Mouse (Mus musculus): Measurements from ENCODE around the gene Madd. TPM values are rescaled to one million over a fixed set of nuclear protein-coding genes. Genes with fewer than 3 reads are reported as not detected.

The Madd gene
- total and polyA plus RNA-seq, 2 experiments from 2014 or later = 39.8 to 87.1 TPM

DNA sequence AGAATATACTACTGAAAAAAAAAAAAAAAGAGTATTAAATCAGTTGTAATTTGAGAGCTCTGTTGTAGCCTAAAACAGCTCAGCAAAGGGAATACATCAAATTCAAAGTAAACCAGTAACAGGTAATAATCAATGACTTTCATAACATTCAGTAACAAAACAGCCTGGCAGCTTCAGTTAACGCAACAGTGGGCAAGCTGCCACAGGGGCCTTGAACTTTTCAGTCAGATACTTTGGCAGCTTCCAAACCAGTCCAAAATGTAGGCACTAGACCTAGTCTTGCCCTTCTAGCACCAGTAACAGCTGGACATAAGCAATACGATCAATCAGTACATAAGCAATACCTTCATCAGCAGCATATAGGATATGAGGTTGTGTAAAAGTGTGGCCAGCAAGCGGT, 29.5 kb downstream of the Madd start:
- H3K4me1 ChIP-seq (ENCODE audit: insufficient read depth, low read length) = no peaks in the 10 kb centered on the region
- H3K27me3 ChIP-seq (ENCODE audit: insufficient read depth, low read length) = no peaks in the 10 kb centered on the region
- no peaks in the 10 kb centered on the region for H3K9me3 ChIP-seq (ENCODE audit: low read length)
- no peak overlapping the region for H3K9ac ChIP-seq (replicated peaks; ENCODE audit: low read length, poor library complexity, severe bottlenecking)
- no peak for DNase-seq (ENCODE audit: low spot score)
- H3K36me3 ChIP-seq (ENCODE audit: insufficient read depth, low read length) = peaks cover 62% of the 10 kb centered on the region
- no peak overlapping the region for H3K4me3 ChIP-seq (ENCODE audit: low read depth, low read length)
- 97% methylated on average over 3 of the region's 3 CpGs for WGBS
- no peak overlapping the region for H3K4me2 ChIP-seq (ENCODE audit: low read depth, low read length, poor library complexity, severe bottlenecking)
- no peak for TF ChIP-seq CTCF (IDR thresholded peaks at IDR 0.05)
- ATAC-seq (ENCODE audit: low FRiP score) = no peak
- H3K27ac ChIP-seq (ENCODE audit: low read depth, low read length) = no peak overlapping the region

DNA sequence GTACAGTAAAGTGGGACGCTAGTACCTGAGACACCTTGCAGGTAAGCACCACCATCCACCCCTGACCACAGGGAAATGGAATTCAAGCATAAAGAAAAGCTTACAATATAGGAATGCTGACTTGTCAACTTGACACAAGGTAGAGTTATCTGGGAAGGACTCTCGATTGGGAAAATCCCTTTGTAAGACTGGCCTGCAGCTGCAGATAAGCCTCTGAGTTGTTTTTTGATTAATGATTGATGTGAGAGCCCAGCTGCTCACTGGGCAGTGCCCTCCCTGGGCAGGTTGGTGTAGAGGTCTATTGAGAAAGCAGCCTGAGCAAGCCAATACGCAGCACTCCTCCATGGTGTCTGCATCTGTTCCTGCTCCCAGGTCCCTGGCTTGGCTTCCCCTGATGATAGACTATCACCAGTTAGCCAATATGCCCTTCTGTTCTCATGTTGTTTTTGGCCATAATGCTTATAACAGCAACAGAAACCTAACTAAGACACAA, 30.7 kb downstream of the Madd start:
- DNase-seq (ENCODE audit: low spot score) (no peak), ATAC-seq (ENCODE audit: low FRiP score) (no peak)
- Histone ChIP-seq H3K4me1 (ENCODE audit: insufficient read depth, low read length) (no peaks in the 10 kb centered on the region), H3K4me2 (ENCODE audit: low read depth, low read length, poor library complexity, severe bottlenecking) (no peak overlapping the region), H3K4me3 (ENCODE audit: low read depth, low read length) (no peak overlapping the region), H3K27ac (ENCODE audit: low read depth, low read length) (no peak overlapping the region), H3K36me3 (ENCODE audit: insufficient read depth, low read length) (peaks cover 59% of the 10 kb centered on the region), H3K27me3 (ENCODE audit: insufficient read depth, low read length) (no peaks in the 10 kb centered on the region), H3K9me3 (ENCODE audit: low read length) (no peaks in the 10 kb centered on the region), H3K9ac (replicated peaks; ENCODE audit: low read length, poor library complexity, severe bottlenecking) (no peak overlapping the region)
- no peak for TF ChIP-seq CTCF (IDR thresholded peaks at IDR 0.05)
- 86% methylated on average over 3 of the region's 3 CpGs for WGBS

DNA sequence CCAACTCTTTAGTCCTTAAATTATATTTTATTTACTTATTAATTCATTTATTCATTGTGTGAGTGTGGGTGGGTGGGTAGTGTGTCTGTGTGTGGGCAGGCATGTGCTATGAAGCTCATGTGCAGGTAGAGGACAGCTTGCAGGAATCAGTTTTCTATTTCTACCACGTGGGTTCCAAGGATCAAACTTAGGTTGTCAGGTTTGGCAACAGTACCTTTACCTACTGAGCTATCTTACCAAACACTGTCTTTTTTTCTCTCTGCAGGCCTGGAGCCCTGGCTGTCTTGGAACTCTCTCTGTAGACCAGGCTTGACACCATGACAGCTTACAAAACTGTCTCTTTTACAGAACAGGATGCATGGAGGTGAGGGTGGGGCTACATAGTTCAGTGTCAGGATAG, 32.3 kb downstream of the Madd start:
- ATAC-seq (ENCODE audit: low FRiP score) = no peak
- Histone ChIP-seq H3K9ac (replicated peaks; ENCODE audit: low read length, poor library complexity, severe bottlenecking) (no peak overlapping the region), H3K36me3 (ENCODE audit: insufficient read depth, low read length) (peaks cover 56% of the 10 kb centered on the region), H3K27ac (ENCODE audit: low read depth, low read length) (no peak overlapping the region), H3K27me3 (ENCODE audit: insufficient read depth, low read length) (no peaks in the 10 kb centered on the region), H3K4me3 (ENCODE audit: low read depth, low read length) (no peak overlapping the region), H3K4me1 (ENCODE audit: insufficient read depth, low read length) (no peaks in the 10 kb centered on the region), H3K4me2 (ENCODE audit: low read depth, low read length, poor library complexity, severe bottlenecking) (no peak overlapping the region), H3K9me3 (ENCODE audit: low read length) (no peaks in the 10 kb centered on the region)
- DNase-seq (ENCODE audit: low spot score) = no peak
- TF ChIP-seq CTCF (IDR thresholded peaks at IDR 0.05) = no peak
- 80% methylated on average over 1 of the region's 1 CpGs for WGBS

DNA sequence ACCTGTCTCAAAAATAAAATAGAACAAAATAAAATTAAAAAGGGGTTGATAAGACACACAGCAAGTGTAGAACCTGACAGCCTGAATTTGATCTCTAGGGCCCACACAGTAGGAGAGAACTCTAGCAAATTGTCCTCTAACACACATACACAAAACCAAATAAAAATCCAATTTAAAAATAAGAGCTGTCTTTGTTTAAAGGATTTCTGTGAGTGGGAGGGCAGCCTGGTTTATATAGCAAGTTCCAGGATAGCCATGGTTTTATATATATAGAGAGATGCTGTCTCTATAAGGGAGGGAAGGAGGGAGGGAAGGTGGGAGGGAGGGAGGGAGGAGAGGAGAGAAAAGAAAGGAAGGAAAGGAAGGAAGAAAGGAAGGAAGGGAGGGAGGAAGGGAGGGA, 35.5 kb downstream of the Madd start:
- H3K4me2 ChIP-seq (ENCODE audit: low read depth, low read length, poor library complexity, severe bottlenecking) = no peak overlapping the region
- no peaks in the 10 kb centered on the region for H3K9me3 ChIP-seq (ENCODE audit: low read length)
- no peak overlapping the region for H3K27ac ChIP-seq (ENCODE audit: low read depth, low read length)
- ATAC-seq (ENCODE audit: low FRiP score) (no peak), DNase-seq (ENCODE audit: low spot score) (no peak)
- no peak for TF ChIP-seq CTCF (IDR thresholded peaks at IDR 0.05)
- no peaks in the 10 kb centered on the region for H3K4me1 ChIP-seq (ENCODE audit: insufficient read depth, low read length)
- H3K4me3 ChIP-seq (ENCODE audit: low read depth, low read length) = no peak overlapping the region
- H3K27me3 ChIP-seq (ENCODE audit: insufficient read depth, low read length) = no peaks in the 10 kb centered on the region
- H3K36me3 ChIP-seq (ENCODE audit: insufficient read depth, low read length) = peaks cover 47% of the 10 kb centered on the region
- no peak overlapping the region for H3K9ac ChIP-seq (replicated peaks; ENCODE audit: low read length, poor library complexity, severe bottlenecking)

DNA sequence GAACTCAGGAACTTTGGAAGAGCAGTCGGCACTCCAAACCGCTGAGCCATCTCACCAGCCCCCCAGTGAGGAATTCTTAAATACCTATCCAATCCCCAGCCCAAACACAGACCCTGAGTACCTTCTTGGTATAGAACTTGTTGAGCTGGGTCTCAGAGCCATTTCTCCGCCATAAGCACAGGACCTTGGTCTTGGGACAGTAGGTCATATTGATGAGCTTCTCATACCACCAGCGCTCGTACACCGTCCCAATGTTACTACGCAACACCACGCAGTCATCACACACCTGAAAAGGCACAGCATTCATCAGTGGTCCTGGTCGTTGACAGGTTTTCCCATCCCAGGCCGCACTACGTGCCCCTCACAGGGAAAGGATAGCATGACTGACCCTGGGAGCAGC, 40.2 kb downstream of the Madd start:
- TF ChIP-seq CTCF (IDR thresholded peaks at IDR 0.05) = no peak
- Histone ChIP-seq H3K4me1 (ENCODE audit: insufficient read depth, low read length) (no peaks in the 10 kb centered on the region), H3K4me2 (ENCODE audit: low read depth, low read length, poor library complexity, severe bottlenecking) (no peak overlapping the region), H3K9me3 (ENCODE audit: low read length) (no peaks in the 10 kb centered on the region), H3K36me3 (ENCODE audit: insufficient read depth, low read length) (peaks cover 67% of the 10 kb centered on the region), H3K27ac (ENCODE audit: low read depth, low read length) (no peak overlapping the region), H3K27me3 (ENCODE audit: insufficient read depth, low read length) (no peaks in the 10 kb centered on the region), H3K9ac (replicated peaks; ENCODE audit: low read length, poor library complexity, severe bottlenecking) (no peak overlapping the region), H3K4me3 (ENCODE audit: low read depth, low read length) (no peak overlapping the region)
- WGBS = 97% methylated on average over 11 of the region's 11 CpGs
- DNase-seq (ENCODE audit: low spot score) = no peak
- no peak for ATAC-seq (ENCODE audit: low FRiP score)

DNA sequence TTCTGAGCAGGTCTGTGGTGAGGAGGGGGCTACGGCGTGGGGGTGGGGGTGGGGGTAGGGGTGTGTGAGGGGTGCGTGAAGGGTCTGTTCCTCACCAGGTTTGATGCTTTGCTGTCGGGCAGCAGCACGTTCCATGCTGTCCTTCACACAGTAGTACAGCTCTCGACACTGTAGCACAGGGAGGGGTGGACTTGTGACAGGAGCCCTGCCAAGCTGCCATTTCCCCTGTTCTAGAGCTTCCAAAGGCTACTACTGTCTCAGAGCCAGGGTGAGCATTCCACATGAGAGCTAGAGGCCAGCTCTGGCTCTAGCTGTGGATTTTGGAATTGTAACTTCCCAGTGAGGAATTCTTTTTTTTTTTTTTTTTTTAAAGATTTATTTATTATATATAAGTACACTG, 40.7 kb downstream of the Madd start:
- DNase-seq (ENCODE audit: low spot score) = no peak
- no peak overlapping the region for H3K4me2 ChIP-seq (ENCODE audit: low read depth, low read length, poor library complexity, severe bottlenecking)
- ATAC-seq (ENCODE audit: low FRiP score) = no peak; the same call in 1 of the 2 replicates
- no peak overlapping the region for H3K27ac ChIP-seq (ENCODE audit: low read depth, low read length)
- no peak for TF ChIP-seq CTCF (IDR thresholded peaks at IDR 0.05)
- no peak overlapping the region for H3K4me3 ChIP-seq (ENCODE audit: low read depth, low read length)
- no peaks in the 10 kb centered on the region for H3K4me1 ChIP-seq (ENCODE audit: insufficient read depth, low read length)
- no peak overlapping the region for H3K9ac ChIP-seq (replicated peaks; ENCODE audit: low read length, poor library complexity, severe bottlenecking)
- H3K9me3 ChIP-seq (ENCODE audit: low read length) = no peaks in the 10 kb centered on the region
- 89% methylated on average over 6 of the region's 6 CpGs for WGBS
- H3K36me3 ChIP-seq (ENCODE audit: insufficient read depth, low read length) = peaks cover 72% of the 10 kb centered on the region
- H3K27me3 ChIP-seq (ENCODE audit: insufficient read depth, low read length) = no peaks in the 10 kb centered on the region
